Mouse (Mus musculus) ES-Bruce4 (cell line): Measurements from ENCODE around the gene Slc25a15. TPM values are rescaled to one million over a fixed set of nuclear protein-coding genes. Genes with fewer than 3 reads are reported as not detected.

Experiments
- H3K27ac ChIP-seq: 2 replicates; pipeline ENCODE4 v1.5.1; 2012; ENCODE audit warnings: low read length, inconsistent platforms; ENCODE audit not compliant: insufficient read depth
- H3K27me3 ChIP-seq: 2 replicates; pipeline ENCODE4 v1.6.1; 2012; ENCODE audit warnings: mild to moderate bottlenecking, low read length, inconsistent platforms; ENCODE audit not compliant: control insufficient read depth, poor library complexity, insufficient read depth, severe bottlenecking
- H3K36me3 ChIP-seq: 2 replicates; pipeline ENCODE4 v1.6.1; 2012; ENCODE audit warnings: inconsistent platforms, mild to moderate bottlenecking, low read length, moderate library complexity; ENCODE audit not compliant: control insufficient read depth, poor library complexity, insufficient read depth, severe bottlenecking
- H3K4me1 ChIP-seq: one replicate; pipeline ENCODE4 v1.8.1; 2011; ENCODE audit warnings: low read length; ENCODE audit not compliant: control insufficient read depth, insufficient read depth
- H3K4me3 ChIP-seq: 2 replicates; pipeline ENCODE4 v1.5.1; 2011; ENCODE audit warnings: low read depth, mild to moderate bottlenecking, low read length
- H3K9ac ChIP-seq: 2 replicates; pipeline ENCODE4 v1.6.1; 2012; ENCODE audit warnings: low read depth, mild to moderate bottlenecking, inconsistent platforms; ENCODE audit not compliant: poor library complexity, severe bottlenecking
- H3K9me3 ChIP-seq: replicated peaks from 2 replicates; pipeline ENCODE4 v1.6.1; 2012; ENCODE audit warnings: mild to moderate bottlenecking, low read length, inconsistent platforms; ENCODE audit not compliant: control insufficient read depth, poor library complexity, insufficient read depth, severe bottlenecking
- CTCF ChIP-seq: IDR thresholded peaks from one replicate; pipeline ENCODE4 v1.8.1; 2011; ENCODE audit warnings: low read depth, low read length
- EP300 ChIP-seq: IDR thresholded peaks from 2 replicates; pipeline ENCODE4 v1.6.1; 2011; ENCODE audit warnings: low read depth, low read length; ENCODE audit not compliant: insufficient read depth
- POLR2A ChIP-seq: IDR thresholded peaks from one replicate; pipeline ENCODE4 v1.8.1; 2011; ENCODE audit warnings: low read length; ENCODE audit not compliant: insufficient read depth
- polyA plus RNA-seq: library from polyadenylated mRNA; stranded (reverse); fragments of >200 nt; gene quantifications from 2 replicates; pipeline ENCODE4 v1.2.4, GENCODE M21; 2011; ENCODE audit warnings: low read depth; ENCODE audit not compliant: missing spikeins, insufficient read depth, insufficient read length

Slc25a15 gene
- polyA plus RNA-seq = 18.5 and 21.6 TPM in 2 replicates

DNA sequence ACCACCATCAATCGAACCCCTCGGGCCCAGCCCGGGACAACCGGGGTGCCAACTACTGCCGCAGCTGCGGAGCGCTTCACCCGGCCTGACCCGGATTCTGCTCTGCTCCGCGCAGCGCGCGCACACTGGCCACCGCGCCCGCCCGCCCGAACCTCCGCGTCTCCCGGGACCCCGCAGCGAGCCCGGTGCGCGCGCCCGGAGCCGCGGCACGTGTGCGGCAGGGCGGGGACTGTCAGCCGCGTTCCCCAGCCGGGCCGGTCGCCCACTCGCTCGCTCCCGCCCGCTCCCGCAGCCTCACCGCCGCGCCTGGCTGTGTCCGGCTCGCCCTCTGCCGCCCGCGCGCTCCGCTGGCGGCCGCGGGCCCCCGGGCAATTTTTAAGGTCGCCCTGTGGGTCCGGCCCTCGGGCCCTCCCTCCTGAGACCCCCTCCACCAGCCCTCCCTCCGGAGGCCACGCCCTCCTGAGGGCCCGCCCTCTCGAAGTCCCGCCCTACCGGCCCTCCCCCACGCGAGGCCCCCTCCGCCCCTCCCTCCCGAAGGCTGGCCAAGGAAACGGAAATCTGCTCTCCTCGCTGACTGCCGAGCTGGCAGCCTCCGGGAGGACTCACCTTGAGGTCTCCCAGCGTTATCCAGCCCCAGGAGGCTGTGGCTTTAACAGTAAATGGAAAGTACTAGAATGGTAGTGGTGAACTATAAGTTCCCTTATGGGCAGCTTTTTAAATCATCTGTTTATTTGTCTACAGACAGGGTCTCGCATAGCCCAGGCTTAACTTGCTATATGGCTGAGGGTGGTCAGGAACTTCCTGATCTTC, at the start of gene Slc25a15:
TSS of gene Slc25a15 (minus strand) at position 456 of the 810 bp plus-strand sequence.
- Histone ChIP-seq H3K4me3 (peak within 1 kb of the TSS; percentile 94), H3K27ac (peak within 1 kb of the TSS; percentile 22; the same call in 1 of the 2 replicates), H3K9me3 (no peaks in the 10 kb centered on the region), H3K36me3 (peaks cover 8% of the 10 kb centered on the region; the same call in 1 of the 2 replicates), H3K9ac (peak within 1 kb of the TSS; percentile 99), H3K27me3 (no peaks in the 10 kb centered on the region), H3K4me1 (no peaks in the 10 kb centered on the region)
- TF ChIP-seq POLR2A (peak; percentile 99), CTCF (no peak)

DNA sequence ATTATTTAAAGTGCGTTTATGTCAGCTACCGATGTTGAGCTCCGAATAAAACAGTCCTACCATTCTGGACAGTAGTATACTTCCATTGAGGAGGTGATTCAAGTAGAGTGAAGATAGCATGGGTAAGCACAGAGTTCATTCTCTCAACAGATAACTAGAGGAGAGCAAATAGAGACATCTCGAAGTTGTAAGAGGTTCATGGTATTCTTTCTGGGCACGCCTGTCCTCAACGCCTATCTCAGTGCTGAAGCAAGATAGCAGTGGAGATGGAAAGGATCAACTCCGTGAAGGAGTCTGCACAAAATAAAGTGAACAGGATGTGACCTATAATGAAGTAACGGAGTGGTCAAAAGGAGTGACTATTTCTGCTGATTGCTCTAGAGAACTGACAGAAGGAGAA, 13.6 kb upstream of the Slc25a15 start:
- Histone ChIP-seq H3K9ac (peak overlapping the region; percentile 76), H3K4me3 (peak overlapping the region; percentile 86), H3K4me1 (no peaks in the 10 kb centered on the region), H3K36me3 (peaks cover 3% of the 10 kb centered on the region), H3K27me3 (no peaks in the 10 kb centered on the region), H3K9me3 (no peaks in the 10 kb centered on the region), H3K27ac (no peak overlapping the region)
- no peak for TF ChIP-seq EP300
- TF ChIP-seq CTCF = no peak
- no peak for TF ChIP-seq POLR2A

DNA sequence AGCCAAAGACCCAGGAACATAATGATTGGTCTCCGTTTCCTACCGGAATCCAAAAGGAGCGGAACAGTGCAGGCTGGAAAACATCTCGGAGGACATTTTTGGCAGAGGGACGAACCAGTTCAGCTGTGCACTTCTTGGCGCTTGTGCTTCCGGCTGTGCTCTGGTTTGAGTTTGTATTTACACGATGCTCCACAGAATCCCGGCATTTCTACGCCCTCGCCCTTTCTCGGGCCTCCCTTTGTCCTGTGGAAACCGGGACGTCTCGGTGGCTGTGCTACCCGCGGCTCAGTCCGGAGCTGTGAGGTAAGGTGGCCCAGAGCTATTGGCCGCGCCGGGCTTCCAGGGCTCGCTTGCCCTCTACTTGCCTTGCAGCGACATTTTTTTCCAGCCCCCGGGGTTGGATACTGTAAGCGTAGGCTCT, 12.9 kb upstream of the Slc25a15 start, which contains the start of gene Mrps31:
TSS of gene Mrps31 (plus strand) at position 80 of the 421 bp plus-strand sequence.
- Histone ChIP-seq H3K9me3 (no peaks in the 10 kb centered on the region), H3K27ac (no peak within 1 kb of the TSS), H3K4me1 (no peaks in the 10 kb centered on the region), H3K4me3 (peak within 1 kb of the TSS; percentile 86), H3K9ac (peak within 1 kb of the TSS; percentile 76), H3K27me3 (no peaks in the 10 kb centered on the region), H3K36me3 (no peaks in the 10 kb centered on the region; the same call in 1 of the 2 replicates)
- TF ChIP-seq EP300 (peak; percentile 56; the same call in 1 of the 2 replicates), CTCF (no peak), POLR2A (peak; percentile 73)

DNA sequence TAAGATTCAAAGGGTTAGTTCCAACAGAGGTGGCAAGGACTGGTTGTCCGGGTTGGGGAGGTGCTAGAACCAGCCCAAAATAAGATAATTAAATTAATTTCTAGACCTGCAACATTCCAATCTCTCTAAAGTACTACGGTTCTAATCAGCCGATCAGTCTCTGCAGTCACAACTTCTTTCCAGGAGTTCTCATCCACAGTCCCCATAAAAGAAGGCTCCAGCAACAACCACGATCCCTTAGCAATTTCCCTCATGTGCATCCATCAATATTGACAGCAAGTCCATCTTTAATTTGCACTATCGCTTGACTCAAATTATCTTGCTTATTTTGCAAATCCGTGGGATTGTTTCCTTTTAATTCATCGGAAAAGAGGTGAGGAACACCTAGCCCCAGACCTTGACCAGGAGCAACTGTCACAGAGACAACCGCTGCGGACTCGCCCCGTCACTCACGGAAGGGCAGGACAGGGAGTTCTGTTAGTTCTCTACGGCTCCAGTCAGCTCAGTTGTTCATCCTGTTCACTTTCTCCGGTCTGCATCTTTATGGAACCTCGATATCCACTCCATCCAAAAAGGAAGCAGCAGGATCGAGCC, 12.4 kb upstream of the Slc25a15 start:
- Histone ChIP-seq H3K36me3 (no peaks in the 10 kb centered on the region; the same call in 1 of the 2 replicates), H3K9ac (peak overlapping the region; percentile 76), H3K27ac (no peak overlapping the region), H3K4me1 (no peaks in the 10 kb centered on the region), H3K9me3 (no peaks in the 10 kb centered on the region), H3K4me3 (peak overlapping the region; percentile 86), H3K27me3 (no peaks in the 10 kb centered on the region)
- no peak for TF ChIP-seq EP300
- TF ChIP-seq POLR2A = no peak
- TF ChIP-seq CTCF = no peak

DNA sequence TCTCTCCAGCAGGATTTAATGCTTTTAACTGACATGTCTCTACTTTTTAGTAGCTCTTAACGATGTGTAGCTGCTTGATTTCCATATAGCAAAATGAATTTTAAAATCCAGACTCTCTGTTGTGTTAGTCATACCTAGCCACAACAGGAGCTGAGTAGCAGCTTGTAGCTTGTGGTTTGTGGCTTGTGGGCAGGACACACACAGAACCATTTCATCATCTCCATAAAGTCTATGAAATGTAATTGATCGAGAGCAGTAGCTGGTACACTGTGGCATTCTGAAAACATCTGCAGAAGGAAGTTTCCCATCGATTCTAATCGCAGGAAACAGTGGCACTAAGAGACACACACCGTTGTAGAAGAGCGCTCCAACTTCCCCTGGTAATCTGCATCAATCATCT, 7.3 kb upstream of the Slc25a15 start:
- Histone ChIP-seq H3K27me3 (no peaks in the 10 kb centered on the region), H3K27ac (no peak overlapping the region), H3K36me3 (no peaks in the 10 kb centered on the region), H3K9ac (no peak overlapping the region), H3K4me3 (no peak overlapping the region), H3K9me3 (no peaks in the 10 kb centered on the region), H3K4me1 (no peaks in the 10 kb centered on the region)
- TF ChIP-seq CTCF = no peak
- no peak for TF ChIP-seq EP300
- TF ChIP-seq POLR2A = no peak
